Mouse (Mus musculus): ENCODE results near the gene Ceacam9.

Ceacam9 gene

DNA sequence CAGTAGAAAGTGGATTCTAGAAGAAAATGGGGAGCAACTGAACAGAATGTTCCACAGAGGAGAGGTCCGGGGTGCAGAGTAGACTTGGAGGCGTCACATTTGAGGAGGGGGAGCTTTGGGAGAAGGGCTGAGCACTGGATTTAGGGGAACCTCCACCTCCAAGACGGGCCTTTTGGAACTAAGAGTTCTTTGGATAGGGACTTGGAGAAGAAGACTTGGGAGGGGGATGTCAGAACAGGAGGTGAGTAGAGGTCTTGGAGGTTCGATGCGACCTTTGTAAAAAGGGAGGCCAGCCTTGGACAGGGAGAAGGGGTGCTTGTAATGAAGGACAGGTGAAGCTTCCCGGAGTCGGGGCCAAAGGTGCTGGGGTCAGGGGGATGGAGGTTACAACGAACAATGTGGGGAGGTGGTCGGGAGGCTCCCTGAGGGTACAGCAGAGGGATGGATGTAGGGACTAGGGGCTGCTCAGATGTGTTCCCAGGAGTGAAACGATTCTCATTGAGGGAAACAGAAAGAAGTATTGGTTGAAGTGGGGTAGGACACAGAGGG, 17.4 kb downstream of the Ceacam9 start:
- no peak for DNase-seq (ENCODE audit: low spot score in 2 of 2)

DNA sequence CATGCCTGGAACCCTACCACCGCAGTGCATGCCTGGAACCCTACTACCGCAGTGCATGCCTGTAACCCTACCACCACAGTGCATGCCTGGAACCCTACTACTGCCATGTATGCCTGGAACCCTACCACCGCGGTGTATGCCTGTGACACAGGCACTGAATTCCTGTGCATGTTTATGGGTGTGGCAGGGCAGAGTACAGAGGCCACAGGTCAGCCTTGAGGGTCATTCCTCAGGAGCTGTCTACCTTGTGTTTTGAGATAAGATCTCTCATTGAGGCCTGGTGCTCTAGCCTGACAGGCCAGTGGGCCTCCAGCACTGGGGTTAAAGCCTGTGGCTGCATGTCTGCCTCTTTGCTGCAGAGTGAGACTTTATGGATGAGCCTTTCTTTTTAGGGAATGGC, 23.6 kb downstream of the Ceacam9 start:
- DNase-seq (ENCODE audit: low spot score in 2 of 2): no peak

DNA sequence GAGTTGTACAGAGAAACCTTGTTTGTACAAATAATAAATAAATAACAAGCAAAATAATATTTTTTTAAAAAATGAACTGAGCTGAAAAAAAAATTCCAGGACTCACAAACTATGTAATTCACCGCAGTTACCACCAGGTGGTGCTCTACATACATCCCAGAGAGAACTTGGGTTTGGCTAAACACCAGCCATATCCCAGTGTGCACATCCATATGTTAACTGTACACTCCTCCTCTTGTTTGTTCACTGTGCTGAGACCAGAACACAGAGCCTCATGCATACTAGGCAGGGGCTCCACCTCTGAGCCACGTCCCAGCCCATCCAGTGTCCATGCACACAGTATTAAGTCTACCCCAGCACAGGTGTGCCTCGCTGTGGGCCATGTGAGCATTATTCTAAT, 24.4 kb downstream of the Ceacam9 start:
- no peak for DNase-seq (ENCODE audit: low spot score in 2 of 2)

DNA sequence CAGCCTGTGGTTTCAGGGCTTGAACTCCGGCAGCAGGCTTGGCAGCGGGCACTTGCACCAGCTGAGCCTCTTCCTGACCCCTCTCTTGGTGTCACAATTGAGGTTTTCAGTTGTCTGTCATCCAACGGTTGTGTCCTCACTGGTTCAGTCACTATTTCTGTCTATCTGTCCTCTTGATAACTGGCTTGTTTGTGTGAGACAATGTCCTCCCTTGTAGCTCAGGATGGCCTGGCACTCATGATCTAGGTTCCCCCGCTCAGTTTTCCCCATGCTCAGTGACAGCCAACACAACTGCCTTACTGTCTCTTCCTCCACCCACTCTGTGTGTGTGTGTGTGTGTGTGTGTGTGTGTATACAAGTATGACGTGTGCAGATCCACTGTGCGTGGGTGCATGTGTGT, 25.9 kb downstream of the Ceacam9 start:
- no peak for DNase-seq (ENCODE audit: low spot score in 2 of 2)

DNA sequence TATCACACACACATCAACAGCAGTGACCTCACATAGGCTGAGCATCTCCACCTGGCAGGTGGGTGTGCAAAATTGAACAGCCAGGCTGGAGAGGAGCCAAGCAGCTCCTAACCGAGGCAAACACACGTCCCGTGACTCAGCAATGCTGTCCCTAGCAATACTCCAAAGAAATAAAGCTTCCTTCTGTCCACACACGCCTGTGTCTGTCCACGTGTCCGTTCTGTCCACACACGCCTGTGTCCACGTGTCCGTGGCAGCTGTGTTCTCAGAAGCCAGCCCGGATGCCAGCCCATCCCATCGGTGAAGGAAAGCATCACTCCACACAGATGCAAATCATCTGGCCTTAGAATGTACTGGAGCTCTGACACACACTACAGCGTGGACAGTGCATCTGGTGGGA, 30.3 kb downstream of the Ceacam9 start:
- DNase-seq (ENCODE audit: low spot score in 2 of 2): no peak

DNA sequence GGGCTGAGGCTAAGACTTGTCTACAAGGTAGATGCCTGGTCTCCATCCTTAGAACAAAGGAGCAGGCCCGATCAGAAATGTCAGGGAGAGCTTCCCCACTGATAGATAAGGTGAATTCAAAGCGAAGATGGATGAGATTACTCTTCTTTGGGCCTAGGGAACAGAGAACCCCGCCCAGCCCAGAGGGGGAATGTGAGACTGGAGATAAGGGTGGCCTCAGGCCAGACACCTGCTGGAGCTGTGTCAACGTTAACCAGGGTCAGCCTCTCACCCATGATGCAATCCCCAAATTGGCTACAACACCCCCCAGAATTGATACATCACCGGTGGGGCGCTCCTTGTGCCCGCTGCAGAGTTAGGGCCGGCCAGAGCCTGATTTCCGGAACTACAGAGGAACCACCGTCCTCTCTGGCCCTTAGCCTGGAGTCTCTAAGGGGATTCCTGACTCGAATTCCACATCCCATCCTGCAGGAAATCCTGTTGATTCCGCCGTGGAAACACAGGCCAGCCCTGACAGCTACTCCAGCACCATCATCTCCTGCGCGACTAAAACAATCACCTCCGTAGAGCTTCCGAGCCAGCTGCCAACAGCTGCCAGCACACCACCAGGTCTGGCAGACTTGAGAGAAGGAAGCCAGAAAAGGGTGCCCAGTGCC, 33.8 kb downstream of the Ceacam9 start:
- no peak for DNase-seq (ENCODE audit: low spot score in 2 of 2)

DNA sequence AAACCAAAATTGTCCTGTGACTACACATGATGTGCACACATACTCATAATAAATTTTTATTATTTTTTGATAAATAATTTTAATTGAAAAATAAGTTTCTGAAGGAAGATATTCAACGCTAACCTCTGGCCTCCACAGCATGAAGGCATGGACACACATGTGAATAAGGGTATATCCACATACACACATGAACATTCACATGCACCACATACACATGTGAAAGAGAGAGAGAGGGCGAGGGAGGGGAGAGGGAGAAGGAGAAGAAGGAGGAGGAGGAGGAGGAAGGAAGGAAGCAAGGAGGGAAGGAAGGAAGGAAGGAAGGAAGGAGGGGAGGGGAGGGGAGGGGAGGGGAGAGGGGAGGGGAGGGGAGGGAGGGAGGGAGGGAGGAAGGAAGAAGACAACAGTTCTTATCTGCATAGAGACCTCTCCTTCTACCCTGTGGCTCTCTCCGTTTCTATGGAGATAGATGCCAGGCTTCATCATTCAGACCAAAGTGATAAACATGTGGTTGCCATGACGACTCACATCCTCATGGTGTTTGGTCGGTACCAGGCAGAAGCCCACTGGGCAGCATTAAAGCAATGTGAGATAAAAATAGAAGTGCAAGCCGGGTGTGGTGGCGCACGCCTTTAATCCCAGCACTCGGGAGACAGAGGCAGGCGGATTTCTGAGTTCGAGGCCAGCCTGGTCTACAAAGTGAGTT, 37.3 kb downstream of the Ceacam9 start:
- no peak for DNase-seq (ENCODE audit: low spot score in 2 of 2)

DNA sequence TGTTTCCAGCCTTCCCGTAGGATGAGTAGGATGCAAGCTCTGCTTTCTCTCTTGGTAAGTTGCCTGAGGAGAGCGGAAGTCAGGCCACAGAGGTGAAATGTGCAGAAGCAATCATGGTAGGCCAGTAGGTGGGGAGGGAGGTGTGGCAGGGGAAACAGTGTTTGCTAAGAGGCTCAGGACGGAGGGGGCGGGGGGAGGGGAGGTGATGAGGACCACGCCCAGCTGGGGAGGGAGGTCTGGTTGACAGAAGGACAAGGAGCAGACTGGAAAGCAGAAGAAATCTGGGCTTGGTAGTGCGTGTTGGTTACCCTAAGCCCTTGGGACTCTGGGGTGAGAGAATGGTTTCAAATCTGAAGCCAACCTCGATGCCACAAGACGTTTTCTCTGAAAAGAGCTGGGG, 38.6 kb downstream of the Ceacam9 start:
- DNase-seq (ENCODE audit: low spot score in 2 of 2): no peak

DNA sequence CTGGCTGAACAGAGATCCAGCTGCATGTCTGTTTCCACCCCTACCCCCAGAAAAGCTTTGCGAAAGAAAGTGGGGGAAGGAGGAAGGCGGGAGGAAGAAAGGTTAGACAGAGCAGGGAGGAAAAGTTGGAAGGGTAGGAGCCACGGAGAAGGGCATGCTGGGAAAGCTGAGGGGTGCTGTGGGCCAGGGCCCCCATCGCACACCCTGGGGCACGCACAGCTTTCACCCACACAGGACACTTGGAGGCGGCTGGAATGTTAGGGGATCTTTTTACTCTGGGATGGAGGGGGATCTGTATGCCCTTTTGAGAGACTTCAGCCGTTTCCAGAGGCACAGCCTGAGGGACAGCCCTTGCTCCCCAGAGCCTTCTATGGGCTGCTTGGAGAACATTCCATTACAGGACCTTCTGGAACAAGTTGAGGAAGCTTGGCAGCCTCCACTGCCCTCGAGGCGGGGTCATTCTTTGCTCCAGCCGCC, 39.3 kb downstream of the Ceacam9 start:
- no peak for DNase-seq (ENCODE audit: low spot score in 2 of 2)

DNA sequence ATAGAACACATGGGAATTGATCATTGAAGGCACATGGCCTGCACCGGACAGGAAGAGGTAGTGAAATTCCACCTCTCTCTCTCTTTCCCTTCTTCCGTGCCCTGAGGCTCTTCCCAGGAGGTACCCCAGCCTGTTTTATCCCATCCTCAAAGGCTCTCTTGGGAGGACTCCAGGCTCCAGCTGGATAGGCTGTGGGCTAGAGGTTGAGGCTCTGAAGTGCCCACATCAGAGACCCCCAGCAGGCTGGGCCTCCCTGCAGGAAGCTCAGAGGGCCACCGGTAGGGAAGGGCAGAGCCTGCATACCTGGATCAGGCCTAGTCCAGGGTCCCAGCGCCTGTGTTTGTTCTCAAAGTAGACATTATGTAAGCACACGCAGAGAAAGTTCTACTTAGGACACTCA, 39.9 kb downstream of the Ceacam9 start:
- no peak for DNase-seq (ENCODE audit: low spot score in 2 of 2)

DNA sequence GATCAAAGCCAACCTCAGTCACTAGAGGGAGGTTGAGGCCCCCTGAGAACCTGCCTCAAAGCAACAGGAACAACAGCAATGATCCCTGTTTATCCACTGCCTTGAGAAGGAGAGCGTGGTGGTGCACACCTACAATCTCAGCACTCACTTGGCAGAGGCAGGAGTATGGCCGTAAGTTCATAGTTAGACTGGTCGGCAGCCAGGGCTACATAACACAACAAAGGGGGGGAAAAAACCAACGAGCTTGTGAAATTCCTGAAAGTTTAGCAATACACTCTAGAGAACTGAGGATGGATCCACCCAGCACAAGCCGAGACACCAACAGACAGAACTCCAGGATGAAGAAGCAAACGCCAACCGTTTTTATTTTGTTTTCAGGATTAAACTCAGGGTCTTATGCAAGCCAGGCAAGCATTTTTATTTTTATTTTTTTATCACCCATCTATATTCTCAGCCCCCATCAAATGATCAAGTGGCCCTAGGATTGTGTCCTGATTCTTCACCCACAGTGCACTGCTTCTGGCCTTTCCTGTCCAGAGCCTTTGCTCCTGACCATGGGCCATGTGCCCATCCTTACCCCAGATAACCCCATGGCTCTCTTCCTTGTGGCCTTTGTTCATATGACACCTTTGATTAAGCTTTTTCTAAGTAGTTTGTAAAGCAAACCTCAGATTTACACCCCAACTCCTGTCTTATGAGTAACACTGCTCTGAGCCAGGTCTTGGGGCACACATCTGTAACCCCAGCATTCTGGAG, 41.9 kb downstream of the Ceacam9 start:
- DNase-seq (ENCODE audit: low spot score in 2 of 2): no peak

DNA sequence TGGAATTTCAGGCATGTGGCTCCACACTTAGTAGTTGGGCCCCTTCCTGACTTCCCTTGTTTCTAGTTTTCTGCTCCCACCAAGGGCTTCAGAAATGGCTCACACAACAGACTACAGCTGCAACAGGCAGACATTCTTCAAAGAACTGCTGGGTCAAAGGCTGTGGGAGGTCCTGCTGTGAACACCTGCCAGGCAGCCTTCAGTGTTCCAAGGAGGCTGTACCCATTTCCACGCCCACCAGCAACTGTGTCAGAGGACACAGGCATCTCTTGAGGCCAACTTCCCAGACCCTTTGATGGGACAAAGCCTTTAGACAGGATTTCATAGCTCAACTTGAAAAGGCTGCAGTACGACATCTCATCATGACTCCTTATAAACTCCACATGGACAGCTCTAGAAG, 44.7 kb downstream of the Ceacam9 start:
- DNase-seq (ENCODE audit: low spot score in 2 of 2): no peak

All from frontal cortex, postnatal 25 days (tissue).